Mouse (Mus musculus): Measurements from ENCODE around the gene Them5. TPM values are rescaled to one million over a fixed set of nuclear protein-coding genes. Genes with fewer than 3 reads are reported as not detected.

Them5 gene
- total RNA-seq, 2 experiments from 2014 or later: not detected

- ATAC-seq (replicated peaks; ENCODE audit: poor library complexity, severe bottlenecking): no peak
Observed at GRCm38 (mm10) chr3:94369709-94370108, 27.8 kb downstream of the Them5 start.

- ATAC-seq (replicated peaks; ENCODE audit: poor library complexity, severe bottlenecking): no peak
Observed at GRCm38 (mm10) chr3:94371637-94372036, 29.7 kb downstream of the Them5 start.

- ATAC-seq (replicated peaks; ENCODE audit: poor library complexity, severe bottlenecking): no peak
Observed at GRCm38 (mm10) chr3:94372038-94372437, 30.1 kb downstream of the Them5 start.

- ATAC-seq (replicated peaks; ENCODE audit: poor library complexity, severe bottlenecking): no peak
Observed at GRCm38 (mm10) chr3:94372641-94373040, 30.7 kb downstream of the Them5 start, which contains the start of gene Rorc. Rorc (plus strand) TSS chr3:94372794.

GRCm38 (mm10) chr3:94373090-94373489 lies 31.2 kb downstream of the Them5 start:
- ATAC-seq (replicated peaks; ENCODE audit: poor library complexity, severe bottlenecking): no peak

- 0 out of 2 replicates have a peak, but pooled peaks have one; percentile 12 for ATAC-seq (replicated peaks; ENCODE audit: poor library complexity, severe bottlenecking)
Observed at GRCm38 (mm10) chr3:94373597-94374011, 31.7 kb downstream of the Them5 start.

- ATAC-seq (replicated peaks; ENCODE audit: poor library complexity, severe bottlenecking): no peak
Observed at GRCm38 (mm10) chr3:94374636-94375035, 32.7 kb downstream of the Them5 start.

- peak; percentile 65 for ATAC-seq (replicated peaks; ENCODE audit: poor library complexity, severe bottlenecking)
Observed at GRCm38 (mm10) chr3:94375146-94375545, 33.2 kb downstream of the Them5 start.

- ATAC-seq (replicated peaks; ENCODE audit: poor library complexity, severe bottlenecking): no peak
Observed at GRCm38 (mm10) chr3:94375861-94376260, 34.0 kb downstream of the Them5 start.

GRCm38 (mm10) chr3:94377028-94377923 lies 35.4 kb downstream of the Them5 start:
- ATAC-seq (replicated peaks; ENCODE audit: poor library complexity, severe bottlenecking): no peak

GRCm38 (mm10) chr3:94379831-94380510 lies 38.1 kb downstream of the Them5 start:
- ATAC-seq (replicated peaks; ENCODE audit: poor library complexity, severe bottlenecking): no peak

- ATAC-seq (replicated peaks; ENCODE audit: poor library complexity, severe bottlenecking): peak; percentile 70
Observed at GRCm38 (mm10) chr3:94382308-94382707, 40.4 kb downstream of the Them5 start.

GRCm38 (mm10) chr3:94383476-94383875 lies 41.6 kb downstream of the Them5 start:
- no peak for ATAC-seq (replicated peaks; ENCODE audit: poor library complexity, severe bottlenecking)

- ATAC-seq (replicated peaks; ENCODE audit: poor library complexity, severe bottlenecking): no peak
Observed at GRCm38 (mm10) chr3:94386671-94387070, 44.8 kb downstream of the Them5 start.

GRCm38 (mm10) chr3:94387391-94387790 lies 45.5 kb downstream of the Them5 start:
- ATAC-seq (replicated peaks; ENCODE audit: poor library complexity, severe bottlenecking): no peak

- ATAC-seq (replicated peaks; ENCODE audit: poor library complexity, severe bottlenecking): peak; percentile 25; the same call in 1 of the 2 replicates
Observed at GRCm38 (mm10) chr3:94388047-94388446, 46.1 kb downstream of the Them5 start.

GRCm38 (mm10) chr3:94389420-94389819 lies 47.5 kb downstream of the Them5 start:
- ATAC-seq (replicated peaks; ENCODE audit: poor library complexity, severe bottlenecking): no peak

GRCm38 (mm10) chr3:94391001-94391400 lies 49.1 kb downstream of the Them5 start:
- ATAC-seq (replicated peaks; ENCODE audit: poor library complexity, severe bottlenecking): no peak

- no peak for ATAC-seq (replicated peaks; ENCODE audit: poor library complexity, severe bottlenecking)
Observed at GRCm38 (mm10) chr3:94392128-94392527, 50.2 kb downstream of the Them5 start.

- no peak for ATAC-seq (replicated peaks; ENCODE audit: poor library complexity, severe bottlenecking)
Observed at GRCm38 (mm10) chr3:94393049-94393448, 51.1 kb downstream of the Them5 start.

- no peak for ATAC-seq (replicated peaks; ENCODE audit: poor library complexity, severe bottlenecking)
Observed at GRCm38 (mm10) chr3:94396336-94396735, 54.4 kb downstream of the Them5 start.

Data from granulocyte monocyte progenitor cell, adult 5-6 weeks (primary cell).